Mouse (Mus musculus) stomach, embryonic 15.5 days (tissue): ENCODE data around the gene Nop10. TPM values are rescaled to one million over a fixed set of nuclear protein-coding genes. Genes with fewer than 3 reads are reported as not detected.
A peak's percentile ranks its signal among the peaks of the same experiment; 100 is the strongest.
"Not testable (repeated sequence)": the region's sequence is repeated elsewhere in the genome, so short reads cannot be mapped to it uniquely, and the experiment has no call there.

Experiments used
- ATAC-seq: fragments of 200-750 bp; cut with Nextera tagmentation; 2 replicates; pipeline ENCODE4 v1.8.0; 2017; ENCODE audit warnings: low read depth, moderate number of reproducible peaks, moderate TSS enrichment; ENCODE audit not compliant: insufficient read depth, low FRiP score
- H3K27ac ChIP-seq: fragments of 300-500 bp; sonication (generic); 2 replicates; pipeline ENCODE4 v1.5.1; 2015; ENCODE audit warnings: mild to moderate bottlenecking, inconsistent platforms
- H3K27me3 ChIP-seq: fragments of 300-500 bp; sonication (generic); replicated peaks from 2 replicates; pipeline ENCODE4 v1.6.1; 2015; ENCODE audit warnings: inconsistent platforms
- H3K36me3 ChIP-seq: fragments of 300-500 bp; sonication (generic); 2 replicates; pipeline ENCODE4 v1.6.1; 2015; ENCODE audit warnings: inconsistent platforms
- H3K4me1 ChIP-seq: fragments of 300-500 bp; sonication (generic); 2 replicates; pipeline ENCODE4 v1.6.1; 2015; ENCODE audit warnings: inconsistent platforms
- H3K4me2 ChIP-seq: fragments of 300-500 bp; sonication (generic); 2 replicates; pipeline ENCODE4 v1.6.1; 2015; ENCODE audit warnings: mild to moderate bottlenecking, inconsistent platforms
- H3K4me3 ChIP-seq: fragments of 300-500 bp; sonication (generic); replicated peaks from 2 replicates; pipeline ENCODE4 v1.5.1; 2015; ENCODE audit warnings: inconsistent platforms
- H3K9ac ChIP-seq: fragments of 300-500 bp; sonication (generic); 2 replicates; pipeline ENCODE4 v1.6.1; 2015; ENCODE audit warnings: inconsistent platforms
- H3K9me3 ChIP-seq: fragments of 300-500 bp; sonication (generic); 2 replicates; pipeline ENCODE4 v1.6.1; 2016; ENCODE audit warnings: inconsistent platforms
- WGBS: fragments of 180-500 bp; shearing (Covaris S2); methylation state at CpG from one replicate; pipeline ENCODE4 v1.1.7; 2015; 5-methylcytosine and 5-hydroxymethylcytosine counted together
- polyA plus RNA-seq: library from polyadenylated mRNA; unstranded; fragments of >200 nt; fragmentation: Nextera tagmentation; extraction: Ambion mirVana; gene quantifications from 2 replicates; pipeline ENCODE4 v1.2.1, GENCODE M21; 2015

Nop10 gene
- polyA plus RNA-seq, 1 experiment from 2014 or later, result 213 TPM

DNA sequence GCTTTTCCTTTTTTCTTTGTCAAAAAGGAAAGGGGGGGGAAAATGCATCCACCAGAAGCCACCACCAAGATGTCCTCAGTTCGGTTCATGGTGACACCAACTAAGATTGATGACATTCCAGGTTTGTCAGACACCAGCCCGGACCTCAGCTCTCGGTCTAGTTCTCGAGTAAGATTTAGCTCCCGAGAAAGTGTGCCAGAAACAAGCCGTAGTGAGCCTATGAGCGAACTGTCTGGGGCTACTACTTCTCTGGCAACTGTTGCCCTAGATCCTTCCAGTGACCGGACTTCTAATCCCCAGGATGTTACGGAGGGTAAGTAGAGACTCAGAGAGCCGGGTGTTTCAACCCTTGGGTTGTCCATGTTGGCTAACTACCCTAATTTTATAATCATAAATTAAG, 5.1 kb downstream of the Nop10 start:
- Histone ChIP-seq H3K27ac (no peak overlapping the region), H3K36me3 (no peaks in the 10 kb centered on the region), H3K4me2 (peak overlapping the region; percentile 76), H3K27me3 (no peaks in the 10 kb centered on the region), H3K4me1 (peaks cover 10% of the 10 kb centered on the region), H3K9me3 (no peaks in the 10 kb centered on the region), H3K4me3 (peak overlapping the region; percentile 78), H3K9ac (no peak overlapping the region)
- 24% methylated on average over 10 of the region's 10 CpGs for WGBS
- ATAC-seq, result no peak

DNA sequence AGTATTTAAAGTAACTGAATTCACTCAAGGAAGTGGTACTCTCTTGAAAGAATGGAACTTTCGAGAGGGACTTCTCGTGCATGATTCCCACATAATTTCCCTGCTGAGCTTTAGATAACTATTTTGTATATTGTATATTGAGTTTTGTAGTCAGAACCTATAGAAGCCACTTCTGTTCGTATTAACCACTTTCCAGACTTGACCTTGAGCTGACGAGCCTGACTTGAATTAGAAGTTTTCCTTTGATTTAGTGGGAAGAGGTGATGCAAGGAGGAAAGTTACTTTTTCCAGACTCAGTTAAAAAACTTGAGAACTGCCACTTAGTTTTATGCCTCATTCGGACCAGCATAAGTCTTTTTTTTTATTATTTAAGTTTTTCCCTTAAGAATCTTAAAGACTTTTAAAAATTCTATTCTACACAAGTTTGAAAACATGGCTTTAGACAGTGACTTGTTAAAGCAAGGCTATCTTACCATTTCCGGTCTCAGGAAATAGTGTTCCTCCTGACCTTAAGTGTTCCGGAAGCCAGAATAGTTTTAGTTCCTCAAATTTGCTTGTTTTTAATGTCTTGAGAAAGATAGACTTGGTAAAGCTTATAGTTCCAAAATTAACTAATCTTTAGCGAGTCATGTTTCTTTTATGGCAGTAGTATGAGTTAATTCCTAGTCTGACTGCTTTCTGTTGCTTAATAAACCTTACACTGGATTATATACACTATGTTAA, 6.0 kb downstream of the Nop10 start:
- Histone ChIP-seq H3K4me2 (peak overlapping the region; percentile 76), H3K9ac (no peak overlapping the region), H3K27ac (no peak overlapping the region), H3K36me3 (no peaks in the 10 kb centered on the region), H3K4me3 (peak overlapping the region; percentile 78; the same call in 1 of the 2 replicates), H3K4me1 (peaks cover 8% of the 10 kb centered on the region), H3K9me3 (no peaks in the 10 kb centered on the region), H3K27me3 (no peaks in the 10 kb centered on the region)
- WGBS, result 67% methylated on average over 8 of the region's 8 CpGs
- no peak for ATAC-seq

DNA sequence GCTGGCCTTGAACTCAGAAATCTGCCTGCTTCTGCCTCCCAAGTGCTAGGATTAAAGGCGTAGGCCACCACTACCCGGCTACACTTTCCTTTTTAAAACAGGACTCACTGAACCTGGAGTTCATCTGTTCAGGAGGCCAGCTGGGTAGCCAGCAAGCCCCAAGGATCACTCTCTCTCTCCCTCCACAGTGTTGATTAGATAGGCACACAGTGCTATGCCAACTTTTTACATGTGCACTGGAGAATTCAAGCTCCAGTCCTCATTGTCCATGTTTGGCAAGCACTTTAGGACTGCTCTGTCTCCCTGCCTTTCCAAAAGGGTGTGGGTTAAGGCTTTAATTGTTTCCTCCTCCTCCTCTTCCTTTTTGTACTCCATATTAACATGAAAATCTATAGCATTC, 8.3 kb downstream of the Nop10 start:
- H3K27ac ChIP-seq, result no peak overlapping the region

DNA sequence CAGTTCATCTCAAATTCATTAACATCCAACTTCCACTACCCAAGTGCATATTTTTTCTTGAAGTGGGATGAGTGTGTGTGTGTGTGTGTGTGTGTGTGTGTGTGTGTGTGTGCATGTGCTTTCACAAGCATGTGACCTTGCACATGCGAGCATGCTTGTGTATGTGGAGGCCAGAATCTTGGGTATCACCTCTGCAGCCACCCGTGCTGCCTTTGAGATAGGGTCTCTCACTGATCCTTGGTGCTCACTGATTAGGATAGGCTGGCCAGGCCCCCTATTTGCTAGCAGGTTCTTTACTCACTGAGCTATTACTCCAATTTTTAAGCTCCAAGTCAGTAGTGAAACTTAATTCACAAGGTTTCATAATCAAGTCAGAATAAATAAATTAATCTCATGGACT, 11.2 kb downstream of the Nop10 start:
- Histone ChIP-seq H3K27ac (no peak overlapping the region), H3K4me3 (no peak overlapping the region), H3K36me3 (no peaks in the 10 kb centered on the region), H3K4me1 (no peaks in the 10 kb centered on the region), H3K9ac (no peak overlapping the region), H3K27me3 (no peaks in the 10 kb centered on the region), H3K9me3 (no peaks in the 10 kb centered on the region), H3K4me2 (no peak overlapping the region)
- ATAC-seq, result no peak
- 72% methylated on average over 2 of the region's 2 CpGs for WGBS

More for the DNA sequence above, 8.3 kb downstream of the Nop10 start:
- Histone ChIP-seq H3K9ac (no peak overlapping the region), H3K9me3 (no peaks in the 10 kb centered on the region), H3K4me2 (no peak overlapping the region), H3K4me1 (no peaks in the 10 kb centered on the region), H3K36me3 (no peaks in the 10 kb centered on the region), H3K4me3 (no peak overlapping the region), H3K27me3 (no peaks in the 10 kb centered on the region)
- 78% methylated on average over 2 of the region's 2 CpGs for WGBS
- ATAC-seq, result no peak

DNA sequence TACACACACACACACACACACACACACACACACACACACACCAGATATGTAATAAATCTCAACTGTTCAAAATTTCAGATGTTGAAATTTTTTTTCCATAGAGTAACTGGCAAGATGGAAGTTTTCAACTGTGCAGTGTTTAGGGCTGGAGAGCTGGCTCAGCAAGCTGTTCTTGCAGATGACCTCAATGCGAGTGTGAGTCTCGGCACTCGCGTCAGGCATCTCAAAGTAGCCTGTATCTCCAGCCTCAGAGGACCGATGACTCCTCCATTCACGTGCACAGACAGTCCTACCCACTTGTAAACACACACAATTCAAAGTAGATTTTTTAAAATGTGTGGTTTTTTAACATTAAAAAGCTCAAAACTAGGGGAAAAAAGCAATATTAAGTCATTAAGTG, 11.7 kb downstream of the Nop10 start:
- no peak for ATAC-seq
- Histone ChIP-seq H3K27me3 (no peaks in the 10 kb centered on the region), H3K36me3 (no peaks in the 10 kb centered on the region), H3K4me3 (no peak overlapping the region), H3K9ac (no peak overlapping the region), H3K4me2 (no peak overlapping the region), H3K4me1 (no peaks in the 10 kb centered on the region), H3K27ac (no peak overlapping the region), H3K9me3 (no peaks in the 10 kb centered on the region)
- WGBS, result 83% methylated on average over 6 of the region's 6 CpGs

DNA sequence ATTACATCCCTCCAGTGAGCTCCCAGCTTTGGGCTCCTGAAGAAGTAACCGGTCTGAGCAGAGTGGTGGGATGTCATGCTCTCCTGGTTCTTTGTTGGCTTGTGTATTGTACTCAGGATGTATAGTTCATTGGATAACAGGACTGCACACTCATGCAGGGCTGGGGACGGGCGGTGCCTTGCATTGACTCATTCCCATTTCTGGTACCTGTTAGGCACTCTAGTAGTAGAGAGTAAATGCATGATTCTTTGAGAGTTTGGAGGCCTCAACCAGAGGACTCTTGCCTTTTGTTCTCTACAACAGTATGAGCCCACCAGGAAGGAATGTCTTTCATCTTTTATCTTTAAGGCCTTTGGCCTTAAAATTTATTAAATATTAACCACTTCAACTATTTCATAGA, 15.1 kb downstream of the Nop10 start:
- Histone ChIP-seq H3K27me3 (no peaks in the 10 kb centered on the region), H3K4me2 (no peak overlapping the region), H3K4me1 (no peaks in the 10 kb centered on the region), H3K27ac (no peak overlapping the region), H3K9ac (no peak overlapping the region), H3K4me3 (no peak overlapping the region), H3K9me3 (no peaks in the 10 kb centered on the region), H3K36me3 (no peaks in the 10 kb centered on the region)
- no peak for ATAC-seq
- 83% methylated on average over 3 of the region's 3 CpGs for WGBS

DNA sequence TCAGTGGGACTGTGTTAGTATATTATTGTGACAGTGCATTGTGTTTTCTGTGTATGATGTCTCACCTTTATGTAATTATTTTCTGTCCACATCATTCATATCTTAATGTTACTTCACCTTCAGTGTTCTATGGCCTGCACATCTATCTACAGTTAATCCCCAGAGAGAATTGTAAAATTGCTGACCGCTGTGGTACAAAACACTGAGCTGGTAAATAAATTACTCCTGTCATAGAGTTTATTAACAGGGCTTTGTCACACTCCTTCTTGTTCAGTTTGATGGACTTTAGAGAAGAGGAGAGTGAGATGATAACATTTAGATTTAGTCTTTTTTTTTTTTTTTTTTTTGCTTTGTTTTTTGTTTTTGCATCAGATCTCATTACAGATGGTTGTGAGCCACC, 21.1 kb downstream of the Nop10 start:
- 89% methylated on average over 1 of the region's 1 CpGs for WGBS
- H3K27me3 ChIP-seq, result no peaks in the 10 kb centered on the region
- H3K4me1 ChIP-seq, result no peaks in the 10 kb centered on the region
- H3K9me3 ChIP-seq, result no peaks in the 10 kb centered on the region
- no peak overlapping the region for H3K27ac ChIP-seq
- H3K4me3 ChIP-seq, result no peak overlapping the region
- no peaks in the 10 kb centered on the region for H3K36me3 ChIP-seq
- no peak overlapping the region for H3K9ac ChIP-seq
- ATAC-seq, result no peak
- H3K4me2 ChIP-seq, result no peak overlapping the region

DNA sequence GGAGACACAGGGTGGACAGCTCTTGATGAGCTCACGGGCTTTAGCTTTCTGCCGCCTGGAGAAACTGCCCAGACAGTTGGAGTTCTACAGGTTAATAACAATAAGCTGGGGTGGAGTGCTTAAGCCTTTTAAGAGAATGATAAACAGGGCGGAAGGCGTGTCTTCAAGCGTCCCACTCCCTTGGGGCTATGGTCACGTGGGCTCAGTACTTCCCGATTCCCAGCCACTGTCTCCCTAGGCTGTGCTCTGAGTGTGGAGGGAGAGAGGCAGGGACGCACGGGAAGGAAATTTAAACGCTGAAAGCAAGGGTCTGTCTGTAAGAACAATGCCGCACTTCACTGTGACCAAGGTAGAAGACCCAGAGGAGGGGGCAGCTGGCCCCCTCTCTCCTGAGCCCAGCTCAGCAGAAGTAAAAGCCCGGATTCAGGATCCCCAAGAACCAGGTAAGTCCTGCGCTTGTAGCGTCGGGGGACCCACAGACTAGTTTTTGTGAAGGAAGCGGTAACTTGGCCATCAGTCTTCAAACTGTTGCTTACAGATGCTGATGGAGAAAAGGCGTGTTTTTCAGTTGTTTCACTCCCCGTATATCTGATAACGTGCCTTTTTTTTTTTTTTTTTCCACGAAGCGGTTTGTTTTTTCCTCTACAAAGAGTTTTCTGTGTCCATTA, 22.8 kb downstream of the Nop10 start:
- peak; percentile 93 for ATAC-seq
- Histone ChIP-seq H3K4me3 (peak overlapping the region; percentile 56), H3K9me3 (no peaks in the 10 kb centered on the region), H3K4me2 (peak overlapping the region; percentile 92), H3K4me1 (no peaks in the 10 kb centered on the region), H3K27ac (no peak overlapping the region), H3K36me3 (no peaks in the 10 kb centered on the region), H3K27me3 (no peaks in the 10 kb centered on the region), H3K9ac (peak overlapping the region; percentile 63)
- 2% methylated on average over 21 of the region's 21 CpGs for WGBS

DNA sequence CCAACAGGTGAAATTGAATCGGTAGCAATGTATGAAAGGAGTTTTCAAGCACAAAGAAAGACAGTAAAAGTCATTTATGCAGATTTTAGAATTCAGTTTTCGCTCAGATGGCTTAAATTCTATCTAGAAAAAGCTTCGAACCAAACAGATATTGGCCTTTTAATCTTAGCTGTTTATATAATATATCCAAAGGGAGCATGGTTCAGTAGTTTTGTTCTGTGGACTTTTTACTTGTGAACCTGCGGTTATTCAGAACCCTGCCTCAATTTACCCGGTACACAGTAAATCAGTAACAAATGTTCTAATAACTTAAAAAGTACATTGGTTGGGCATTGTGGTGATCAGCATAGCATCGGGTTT, 23.3 kb downstream of the Nop10 start:
- no peaks in the 10 kb centered on the region for H3K27me3 ChIP-seq
- no peaks in the 10 kb centered on the region for H3K9me3 ChIP-seq
- H3K9ac ChIP-seq, result no peak overlapping the region
- no peak overlapping the region for H3K27ac ChIP-seq
- no peaks in the 10 kb centered on the region for H3K36me3 ChIP-seq
- peak overlapping the region; percentile 56 for H3K4me3 ChIP-seq
- no peaks in the 10 kb centered on the region for H3K4me1 ChIP-seq
- ATAC-seq, result no peak
- WGBS, result 42% methylated on average over 6 of the region's 6 CpGs
- peak overlapping the region; percentile 92 for H3K4me2 ChIP-seq

DNA sequence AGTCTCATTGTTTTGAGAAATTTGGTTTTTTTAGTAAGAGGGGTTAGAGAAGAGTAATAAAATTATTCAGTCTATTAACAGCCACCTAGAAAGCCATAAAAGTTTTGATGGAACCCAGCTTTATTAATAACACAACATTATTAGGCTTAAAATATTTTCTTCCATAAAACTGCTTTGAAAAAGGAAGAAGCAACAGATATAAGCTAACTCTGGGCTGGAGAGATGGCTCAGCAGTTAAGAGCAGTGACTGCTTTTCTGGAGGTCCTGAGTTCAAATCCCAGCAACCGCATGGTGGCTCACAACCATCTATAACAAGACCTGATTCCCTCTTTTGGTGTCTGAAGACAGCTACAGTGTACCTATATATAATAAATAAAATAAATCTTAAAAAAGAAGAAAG, 24.3 kb downstream of the Nop10 start:
- H3K9ac ChIP-seq, H3K4me3 ChIP-seq, H3K4me2 ChIP-seq, H3K4me1 ChIP-seq, H3K9me3 ChIP-seq, H3K36me3 ChIP-seq, H3K27ac ChIP-seq, ATAC-seq, H3K27me3 ChIP-seq: not testable (repeated sequence)
- WGBS, result 95% methylated on average over 1 of the region's 1 CpGs

DNA sequence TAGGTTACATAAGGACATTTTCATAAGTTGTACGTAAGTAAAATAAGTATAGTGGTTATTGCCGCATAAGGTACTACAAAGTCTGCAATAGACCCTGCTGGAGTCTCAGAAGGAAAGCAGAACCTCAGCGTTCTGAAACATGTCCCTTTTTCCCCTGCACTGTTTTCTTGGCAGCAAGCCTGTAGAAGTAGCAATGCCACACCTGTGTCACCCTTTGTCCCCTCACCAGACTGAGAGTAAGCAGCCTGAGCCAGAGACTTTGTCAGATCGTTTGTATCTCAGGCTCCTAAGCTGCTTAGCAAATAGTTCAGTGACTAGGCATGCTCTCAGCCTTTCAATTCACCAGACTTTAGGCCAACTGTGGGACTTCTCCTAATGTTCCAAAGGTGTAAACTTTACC, 25.3 kb downstream of the Nop10 start:
- Histone ChIP-seq H3K4me1 (no peaks in the 10 kb centered on the region), H3K4me2 (no peak overlapping the region), H3K27me3 (no peaks in the 10 kb centered on the region), H3K9me3 (no peaks in the 10 kb centered on the region), H3K27ac (0 out of 2 replicates have a peak overlapping the region, but pooled peaks have one; percentile 16), H3K36me3 (no peaks in the 10 kb centered on the region), H3K4me3 (no peak overlapping the region), H3K9ac (no peak overlapping the region)
- WGBS, result 54% methylated on average over 4 of the region's 4 CpGs
- peak; percentile 83 for ATAC-seq

DNA sequence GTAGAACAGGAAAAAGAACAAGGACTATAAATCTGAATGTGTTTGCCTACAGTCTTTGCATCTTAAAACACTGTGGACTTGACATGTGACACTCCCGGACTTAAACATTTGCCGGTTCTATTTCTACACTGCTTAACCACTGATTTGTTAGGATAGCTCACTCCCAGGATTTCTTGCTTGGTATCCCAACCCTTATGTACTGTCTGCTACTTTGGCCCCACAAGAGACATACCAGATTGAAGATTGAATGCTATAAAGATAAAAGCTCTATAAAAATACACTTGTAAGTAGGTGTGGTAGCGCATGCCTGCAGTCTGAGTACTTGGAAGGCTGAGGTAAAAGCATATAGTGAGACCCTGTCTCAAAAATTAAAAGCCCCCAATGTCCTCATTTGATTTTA, 27.8 kb downstream of the Nop10 start:
- no peak for ATAC-seq
- H3K36me3 ChIP-seq, result no peaks in the 10 kb centered on the region
- no peak overlapping the region for H3K9ac ChIP-seq
- H3K4me1 ChIP-seq, result no peaks in the 10 kb centered on the region
- no peak overlapping the region for H3K27ac ChIP-seq
- 78% methylated on average over 3 of the region's 3 CpGs for WGBS
- H3K4me3 ChIP-seq, result no peak overlapping the region
- no peaks in the 10 kb centered on the region for H3K9me3 ChIP-seq
- H3K4me2 ChIP-seq, result no peak overlapping the region
- H3K27me3 ChIP-seq, result no peaks in the 10 kb centered on the region
